Mouse (Mus musculus): Measurements from ENCODE around the gene Nmur1. TPM values are rescaled to one million over a fixed set of nuclear protein-coding genes. Genes with fewer than 3 reads are reported as not detected.

Nmur1 gene
- total RNA-seq, 2 experiments from 2014 or later: not detected

Small RNAs within 50 kb of the gene (microRNA-seq; reads per million reads assigned to microRNA genes)
- gene mmu-mir-3535: 15.2 to 26.5 reads per million in 2 experiments

Other genes with a start within 250 kb of the Nmur1 start
- under 1 TPM; 0.42 to 0.75 TPM for gene B3gnt7, start 123.4 kb downstream of the Nmur1 start, total RNA-seq (2021)
- 100 to 1,000 TPM; 105 to 113 TPM for gene Ncl, start 66.8 kb downstream of the Nmur1 start, total RNA-seq (2021)
- gene Tex44, start 101 bp upstream of the Nmur1 start, total RNA-seq (2021): not detected
- gene Ptma, start 100.5 kb upstream of the Nmur1 start, total RNA-seq (2021): 100 to 1,000 TPM; 212 TPM
- gene Pde6d, start 156.4 kb upstream of the Nmur1 start, total RNA-seq (2021): 10 to 100 TPM; 45.0 to 49.5 TPM
- gene Cops7b, start 156.7 kb upstream of the Nmur1 start, total RNA-seq (2021): 10 to 100 TPM in 1 of 2 experiments, 1 to 10 TPM in 1; 8.8 to 10.5 TPM
- not detected for gene Nppc, start 244.3 kb upstream of the Nmur1 start, total RNA-seq (2021)

Measured in heart, adult 18-20 months (tissue).